Mouse (Mus musculus) fibroblast of lung, adult 2 months (primary cell): ENCODE results near the gene Cyfip2.

ENCODE experiments used
- DNase-seq: peaks from one replicate; pipeline ENCODE4 v3.0.0-alpha.2; 2011; ENCODE audit warnings: low read depth

Cyfip2 gene

DNA sequence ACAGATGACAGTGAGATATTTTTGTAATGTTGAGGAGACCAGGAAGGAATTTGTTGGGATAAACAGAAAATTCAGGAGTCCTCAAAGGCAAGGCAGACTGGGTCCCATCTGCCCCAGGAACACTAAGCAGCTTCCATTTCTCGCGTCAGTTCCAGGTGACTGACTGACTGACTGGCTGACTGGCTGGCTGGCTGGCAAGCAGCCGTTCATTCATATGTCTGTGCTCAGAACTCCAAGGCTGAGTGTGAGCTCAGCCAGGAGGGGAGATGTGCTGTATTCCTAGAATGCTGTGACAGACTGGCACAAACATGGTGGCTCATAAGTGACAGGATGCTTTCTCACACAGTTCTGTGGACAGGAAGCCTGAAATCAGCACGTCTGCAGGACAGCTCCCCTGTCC lies 78.7 kb downstream of the Cyfip2 start:
- no peak for DNase-seq

GRCm38 (mm10) chr11:46232803-46233202 lies 79.9 kb downstream of the Cyfip2 start:
- no peak for DNase-seq

GRCm38 (mm10) chr11:46230184-46230583 lies 82.5 kb downstream of the Cyfip2 start:
- no peak for DNase-seq

DNA sequence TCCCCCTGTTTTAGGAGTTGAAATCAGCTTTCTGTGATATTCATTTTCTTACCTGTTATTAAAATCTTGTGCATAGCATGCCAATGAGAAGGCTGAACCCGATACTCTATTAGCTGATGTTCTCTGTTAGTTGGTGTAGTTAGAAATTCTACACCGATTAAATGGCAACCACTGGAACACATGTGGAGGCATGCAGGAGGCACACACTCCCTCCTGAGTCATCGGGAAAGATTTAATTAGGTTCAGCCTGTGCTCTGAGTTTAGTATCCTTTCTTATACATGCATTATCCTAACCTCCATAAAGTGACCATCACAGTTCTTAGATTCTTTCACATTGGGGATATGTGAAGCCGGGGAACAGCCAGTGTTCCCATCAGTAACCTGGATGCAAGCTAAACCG lies 87.3 kb downstream of the Cyfip2 start:
- no peak for DNase-seq

- DNase-seq = no peak
These were observed 89.1 kb downstream of the Cyfip2 start for GRCm38 (mm10) chr11:46223575-46223974.

GRCm38 (mm10) chr11:46220211-46220610 lies 92.4 kb downstream of the Cyfip2 start:
- no peak for DNase-seq

DNA sequence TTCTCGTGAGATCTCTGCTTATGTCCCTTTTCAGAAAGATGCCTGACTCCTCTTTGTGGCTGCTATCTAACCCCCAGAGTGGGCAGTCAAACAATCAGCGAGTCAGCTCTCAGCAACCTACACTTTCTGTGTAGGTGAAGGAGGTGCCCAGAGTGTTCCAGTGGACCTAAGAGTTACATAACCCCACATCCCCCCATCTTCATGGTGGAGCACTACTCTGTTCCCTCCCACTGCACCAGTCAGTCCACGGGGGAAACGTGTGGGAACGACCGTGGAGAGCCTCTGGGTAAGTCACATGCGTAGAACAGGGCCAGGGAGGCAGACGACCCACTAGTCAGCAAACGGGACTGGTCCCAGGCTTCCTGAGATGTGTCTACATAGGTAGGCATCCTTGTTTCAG lies 93.3 kb downstream of the Cyfip2 start:
- DNase-seq = no peak

DNA sequence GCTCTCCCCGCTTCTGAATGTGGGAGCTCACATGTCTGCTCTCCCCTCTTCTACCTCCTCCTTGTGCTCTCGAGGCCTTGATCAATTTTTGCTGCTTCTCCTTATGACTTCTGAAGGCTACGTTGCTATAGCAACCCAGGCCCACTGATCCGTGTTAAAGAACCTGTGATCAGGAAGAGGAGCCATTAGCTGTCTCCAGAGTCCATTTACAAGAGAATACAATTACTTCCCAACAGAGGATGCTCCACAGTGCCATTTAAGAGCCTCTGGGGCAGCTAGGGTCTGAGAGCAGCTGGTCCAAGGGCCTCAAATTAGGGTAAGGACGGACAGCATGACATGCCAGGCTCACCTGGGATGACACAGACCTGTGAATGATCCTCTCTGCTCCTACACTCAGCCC lies 94.1 kb downstream of the Cyfip2 start:
- DNase-seq = no peak

DNA sequence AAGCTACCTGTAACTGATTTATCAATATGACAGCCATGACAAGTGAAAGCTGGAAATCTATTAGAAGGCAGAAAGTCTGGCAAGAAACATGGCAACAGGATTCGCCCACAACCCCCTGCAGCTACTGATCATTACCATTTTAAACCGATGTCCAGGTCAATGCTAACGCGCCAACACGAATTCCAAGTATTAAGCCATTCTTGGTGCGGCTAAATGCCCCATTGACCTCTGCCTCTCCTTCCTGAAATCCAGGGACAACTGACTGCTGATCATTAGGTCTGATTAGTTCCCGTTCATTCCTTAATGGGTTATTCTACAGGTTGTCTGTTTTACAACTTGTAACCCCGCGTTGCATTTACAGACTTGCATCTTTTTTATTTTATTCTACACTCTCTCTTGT lies 95.0 kb downstream of the Cyfip2 start:
- DNase-seq = no peak

- no peak for DNase-seq
These were observed 96.0 kb downstream of the Cyfip2 start for GRCm38 (mm10) chr11:46216669-46217068.

DNA sequence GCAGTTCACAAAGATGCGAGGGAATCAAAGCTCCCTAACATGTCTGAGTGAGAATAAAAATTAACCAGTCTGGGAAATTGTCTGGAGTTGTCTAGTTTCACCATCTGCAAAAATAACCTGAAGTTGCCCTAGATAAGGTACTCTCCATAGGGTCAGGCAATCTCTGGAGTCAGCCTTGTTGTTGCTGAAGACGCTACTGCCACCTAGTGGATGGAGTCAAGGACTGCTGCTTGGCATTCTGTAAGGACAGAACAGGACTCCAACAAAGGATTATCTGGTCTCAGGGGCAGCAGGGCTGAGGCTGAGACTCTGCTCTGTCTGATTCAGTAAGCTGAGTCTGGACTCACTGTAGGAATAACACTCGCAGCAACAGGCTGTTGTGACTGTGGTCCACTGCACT lies 97.3 kb downstream of the Cyfip2 start:
- peak; percentile 57 for DNase-seq

- DNase-seq = no peak
These were observed 98.1 kb downstream of the Cyfip2 start for GRCm38 (mm10) chr11:46214368-46215230.

DNA sequence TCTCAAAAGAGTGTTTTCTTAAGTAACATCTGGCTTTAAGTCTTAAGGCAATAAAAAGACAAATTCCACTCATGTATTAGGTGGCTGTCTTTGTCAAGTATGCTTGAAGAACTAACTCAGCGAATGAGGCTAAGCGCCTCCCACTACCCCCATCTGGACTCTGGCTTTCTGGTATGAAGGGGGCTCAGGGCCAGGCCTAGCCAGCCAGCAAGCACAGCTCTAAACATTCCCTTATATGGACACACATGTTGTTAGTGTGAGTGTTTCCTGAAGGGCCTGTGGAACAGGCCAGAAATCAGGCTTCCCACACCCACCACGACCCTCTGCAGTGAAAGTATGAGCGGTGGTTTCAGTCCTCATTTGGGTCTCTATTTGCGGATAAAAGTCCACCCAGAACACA lies 98.8 kb downstream of the Cyfip2 start:
- DNase-seq = no peak

DNA sequence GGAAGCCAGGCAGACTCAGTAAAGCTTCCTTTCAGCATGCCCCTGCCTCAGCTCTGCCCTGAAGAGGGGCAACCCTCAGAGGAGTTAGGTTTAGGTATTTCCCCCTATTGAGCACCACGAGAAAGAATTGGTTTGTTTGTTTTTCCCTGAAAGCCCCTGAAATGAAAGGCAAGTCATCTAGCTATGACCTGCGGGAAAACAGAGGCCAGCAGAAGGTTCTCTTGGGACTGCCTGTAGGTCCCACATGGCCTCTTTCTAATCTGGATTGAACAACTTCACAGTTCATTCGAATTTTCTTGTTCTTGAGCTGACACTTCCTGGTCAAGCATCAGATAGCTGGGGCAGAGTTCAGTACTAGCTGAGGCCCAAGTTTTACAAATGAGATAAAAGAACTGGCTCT lies 100.8 kb downstream of the Cyfip2 start:
- DNase-seq = no peak

DNA sequence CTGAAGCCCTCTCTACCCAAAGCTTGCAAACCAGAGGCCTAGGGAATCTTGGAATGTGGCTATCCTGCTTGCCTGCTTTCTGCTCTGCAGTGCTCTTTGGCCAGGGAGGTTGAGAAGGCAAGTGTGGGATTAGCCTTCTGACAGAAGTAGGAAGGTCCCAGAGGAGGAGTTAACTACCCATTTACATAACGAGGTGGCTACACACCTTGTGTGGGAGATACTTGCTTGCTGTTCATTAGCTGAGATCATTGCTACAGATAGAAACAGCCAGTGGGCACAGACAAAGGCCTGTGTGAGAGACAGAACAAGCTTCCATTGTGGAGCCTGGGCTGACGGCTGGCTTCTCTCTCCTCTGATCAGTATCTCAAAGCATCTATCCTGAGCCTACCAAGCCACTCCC lies 102.8 kb downstream of the Cyfip2 start:
- no peak for DNase-seq

- DNase-seq = no peak
These were observed 106.8 kb downstream of the Cyfip2 start for GRCm38 (mm10) chr11:46205639-46206409.

DNA sequence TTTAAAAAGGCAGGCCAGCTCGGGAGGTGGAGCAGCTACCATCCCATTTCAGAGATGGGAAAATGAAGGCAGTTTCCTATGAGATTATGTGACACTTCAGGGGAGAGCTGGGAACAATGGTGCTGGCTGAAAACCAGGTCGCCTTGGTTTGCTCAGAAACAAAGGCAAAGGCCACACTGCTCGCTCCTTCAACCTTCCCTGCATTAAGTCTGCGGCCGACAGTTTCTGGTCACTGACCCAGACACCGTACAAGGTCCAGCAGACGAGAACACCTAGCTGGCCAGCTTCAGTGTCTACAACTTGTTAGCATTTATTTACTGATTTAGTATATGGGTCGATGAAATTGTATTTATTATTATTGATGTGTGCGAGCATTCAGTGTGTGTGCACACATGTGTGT lies 107.8 kb downstream of the Cyfip2 start:
- no peak for DNase-seq

- no peak for DNase-seq
These were observed 110.1 kb downstream of the Cyfip2 start for GRCm38 (mm10) chr11:46202547-46202887.

DNA sequence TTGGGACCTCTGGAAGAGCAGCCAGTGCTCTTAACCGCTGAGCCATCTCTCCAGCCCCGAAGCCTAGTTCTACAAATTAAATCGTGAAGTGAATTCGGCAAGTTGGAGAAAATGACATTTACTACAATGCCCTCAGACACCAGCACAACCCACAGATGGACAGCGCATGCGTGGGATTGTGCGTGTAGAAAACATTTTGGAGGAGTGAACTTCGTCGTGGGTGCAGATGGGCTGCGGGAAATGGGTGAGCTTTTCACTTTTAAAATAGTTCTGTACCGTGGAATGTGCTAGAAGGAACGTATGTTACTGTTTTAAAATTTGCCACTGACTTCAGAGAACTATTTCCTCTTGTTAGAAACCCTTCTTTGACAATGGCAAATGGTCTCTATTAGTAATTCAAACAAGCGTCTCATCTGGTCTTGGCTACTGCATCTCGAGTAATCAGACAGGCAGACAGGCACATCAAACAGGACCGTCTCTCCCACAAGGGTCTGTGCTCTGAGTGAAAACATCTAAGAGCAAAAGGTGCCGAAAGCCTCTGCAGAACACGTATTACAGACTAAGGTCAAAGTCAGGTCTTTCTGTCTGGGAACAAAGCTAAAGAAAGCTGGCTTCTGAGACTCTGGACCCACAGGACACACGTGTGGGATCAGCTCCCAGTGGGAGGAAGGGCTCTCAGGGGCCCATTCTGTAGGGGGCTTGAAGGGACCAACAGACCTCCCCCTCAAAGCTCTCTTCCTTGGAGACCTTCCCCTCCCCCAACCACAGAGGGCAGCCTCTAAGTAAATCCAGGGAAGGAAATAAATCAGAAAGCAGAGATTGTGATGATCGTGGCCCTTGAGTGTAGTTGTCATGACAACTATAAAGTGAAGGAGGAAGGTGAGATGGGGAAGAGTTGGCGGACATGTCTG lies 110.8 kb downstream of the Cyfip2 start:
- no peak for DNase-seq

DNA sequence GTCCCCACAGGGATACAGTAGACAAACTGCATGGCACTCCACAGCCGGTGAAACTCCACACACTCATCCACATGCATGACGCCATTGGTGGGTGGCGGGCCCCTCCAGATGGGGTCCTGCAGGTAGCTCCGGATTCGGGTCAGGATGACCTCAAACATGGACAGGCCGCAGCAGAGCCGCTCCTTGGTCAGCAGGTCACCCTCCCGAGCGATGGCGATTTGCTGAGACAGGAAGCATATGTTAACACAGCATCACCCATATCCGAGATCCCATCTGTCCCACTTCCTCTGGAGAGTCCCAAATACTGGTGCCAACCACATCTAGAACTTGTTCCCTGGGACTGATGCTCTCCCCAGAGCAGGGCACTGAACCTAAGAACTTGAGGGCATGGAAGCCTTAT lies 112.0 kb downstream of the Cyfip2 start:
- DNase-seq = no peak

GRCm38 (mm10) chr11:46194175-46194574 lies 118.5 kb downstream of the Cyfip2 start:
- no peak for DNase-seq

DNA sequence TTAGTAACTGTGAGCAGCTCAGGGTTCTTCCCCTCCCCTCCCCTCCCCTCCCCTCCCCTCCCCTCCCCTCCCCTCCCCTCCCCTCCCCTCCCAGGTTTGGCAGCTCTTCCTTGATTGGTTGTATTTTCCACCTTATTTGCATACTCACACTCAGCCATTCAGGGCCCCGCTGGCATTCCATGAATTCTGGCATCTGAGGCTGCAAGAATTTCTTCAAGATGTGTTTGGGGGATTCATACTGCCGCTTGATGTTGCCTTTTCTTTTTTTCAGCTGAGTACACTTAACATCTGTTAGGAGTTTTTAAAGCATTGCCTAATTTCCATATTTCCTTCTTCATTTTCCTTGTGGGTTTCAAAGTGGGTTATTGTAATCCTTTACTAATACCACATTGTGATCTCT lies 124.4 kb downstream of the Cyfip2 start:
- DNase-seq = no peak
